Mouse (Mus musculus): ENCODE data around the gene Borcs5. TPM values are rescaled to one million over a fixed set of nuclear protein-coding genes. Genes with fewer than 3 reads are reported as not detected.
A peak's percentile ranks its signal among the peaks of the same experiment; 100 is the strongest.
"Not testable (repeated sequence)": the region's sequence is repeated elsewhere in the genome, so short reads cannot be mapped to it uniquely, and the experiment has no call there.

Borcs5 gene
- total and polyA plus RNA-seq, 2 experiments from 2014 or later = 19.2 to 27.9 TPM

DNA sequence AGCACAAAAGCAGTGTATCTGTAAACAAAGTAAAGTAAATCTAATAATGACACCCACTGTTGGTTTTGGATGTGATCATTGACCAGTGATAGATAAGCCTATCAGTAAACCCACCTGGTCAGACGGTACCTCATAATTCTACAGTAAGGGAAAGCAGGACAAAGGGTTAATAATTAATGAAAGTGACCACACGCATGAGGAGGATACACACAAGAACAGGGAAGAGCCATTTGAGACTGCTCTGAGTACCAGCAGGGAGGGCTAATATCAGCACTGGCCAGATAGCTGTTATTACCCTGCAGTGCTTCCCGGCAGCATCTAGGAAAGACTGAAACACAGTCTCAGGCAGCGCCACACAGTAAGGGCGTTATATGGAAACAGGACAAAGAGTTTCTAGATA is 25.3 kb downstream of the Borcs5 start:
- no peak for ATAC-seq (ENCODE audit: insufficient read depth, low read depth)
- Histone ChIP-seq H3K9me3 (replicated peaks; ENCODE audit: control insufficient read depth, low read length) (no peaks in the 10 kb centered on the region), H3K36me3 (replicated peaks; ENCODE audit: control insufficient read depth, insufficient read depth, low read length) (no peaks in the 10 kb centered on the region), H3K4me2 (ENCODE audit: low read depth, low read length) (no peak overlapping the region), H3K4me3 (ENCODE audit: low read depth, low read length) (no peak overlapping the region), H3K4me1 (ENCODE audit: control insufficient read depth, insufficient read depth) (peaks cover 7% of the 10 kb centered on the region; the same call in 1 of the 2 replicates), H3K9ac (replicated peaks; ENCODE audit: low read depth, low read length) (no peak overlapping the region), H3K27ac (ENCODE audit: low read depth) (no peak overlapping the region), H3K27me3 (ENCODE audit: control insufficient read depth, insufficient read depth, low read length) (no peaks in the 10 kb centered on the region)
- TF ChIP-seq CTCF (IDR thresholded peaks at IDR 0.05; ENCODE audit: low read depth) = no peak
- WGBS = 63% methylated on average over 5 of the region's 5 CpGs
- no peak for DNase-seq (ENCODE audit: low spot score)

DNA sequence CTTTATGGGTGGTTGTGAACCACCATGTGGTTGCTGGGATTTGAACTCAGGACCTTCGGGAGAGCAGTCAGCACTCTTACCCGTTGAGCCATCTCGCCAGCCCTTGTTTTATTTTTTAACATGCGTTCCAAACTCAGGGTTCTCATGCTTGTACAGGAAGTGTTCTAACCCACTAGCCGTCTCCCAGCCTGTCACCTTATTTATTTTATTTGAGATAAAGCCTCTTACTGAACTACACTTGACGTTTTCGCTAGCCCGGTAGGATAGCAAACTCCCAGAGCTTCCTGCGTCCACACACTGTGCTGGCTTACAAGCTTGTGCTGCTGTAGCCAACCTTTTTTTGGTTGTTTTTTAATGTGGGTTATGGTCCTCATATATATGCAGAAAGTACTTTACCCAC is 26.5 kb downstream of the Borcs5 start:
- no peak overlapping the region for H3K4me3 ChIP-seq (ENCODE audit: low read depth, low read length)
- ATAC-seq (ENCODE audit: insufficient read depth, low read depth) (no peak), DNase-seq (ENCODE audit: low spot score) (no peak)
- H3K4me1 ChIP-seq (ENCODE audit: control insufficient read depth, insufficient read depth) = peaks cover 10% of the 10 kb centered on the region
- no peak overlapping the region for H3K9ac ChIP-seq (replicated peaks; ENCODE audit: low read depth, low read length)
- no peaks in the 10 kb centered on the region for H3K36me3 ChIP-seq (replicated peaks; ENCODE audit: control insufficient read depth, insufficient read depth, low read length)
- H3K27ac ChIP-seq (ENCODE audit: low read depth) = no peak overlapping the region
- 65% methylated on average over 9 of the region's 9 CpGs for WGBS
- H3K27me3 ChIP-seq (ENCODE audit: control insufficient read depth, insufficient read depth, low read length) = no peaks in the 10 kb centered on the region
- no peaks in the 10 kb centered on the region for H3K9me3 ChIP-seq (replicated peaks; ENCODE audit: control insufficient read depth, low read length)
- H3K4me2 ChIP-seq (ENCODE audit: low read depth, low read length) = no peak overlapping the region
- no peak for TF ChIP-seq CTCF (IDR thresholded peaks at IDR 0.05; ENCODE audit: low read depth)
- no peak for TF ChIP-seq EP300 (IDR thresholded peaks at IDR 0.05; ENCODE audit: low read depth)

- Histone ChIP-seq H3K9ac (replicated peaks; ENCODE audit: low read depth, low read length) (no peak overlapping the region), H3K4me1 (ENCODE audit: control insufficient read depth, insufficient read depth) (peaks cover 25% of the 10 kb centered on the region), H3K27me3 (ENCODE audit: control insufficient read depth, insufficient read depth, low read length) (no peaks in the 10 kb centered on the region), H3K27ac (ENCODE audit: low read depth) (peak overlapping the region; percentile 2; the same call in 1 of the 2 replicates), H3K4me2 (ENCODE audit: low read depth, low read length) (no peak overlapping the region), H3K9me3 (replicated peaks; ENCODE audit: control insufficient read depth, low read length) (no peaks in the 10 kb centered on the region), H3K36me3 (replicated peaks; ENCODE audit: control insufficient read depth, insufficient read depth, low read length) (no peaks in the 10 kb centered on the region), H3K4me3 (ENCODE audit: low read depth, low read length) (no peak overlapping the region)
- no peak for DNase-seq (ENCODE audit: low spot score)
- TF ChIP-seq EP300 (IDR thresholded peaks at IDR 0.05; ENCODE audit: low read depth) (no peak), CTCF (IDR thresholded peaks at IDR 0.05; ENCODE audit: low read depth) (no peak)
- 80% methylated on average over 2 of the region's 2 CpGs for WGBS
- ATAC-seq (ENCODE audit: insufficient read depth, low read depth) = no peak
These were observed 29.2 kb downstream of the Borcs5 start for GRCm38 (mm10) chr6:134668519-134668918.

- 72% methylated on average over 6 of the region's 6 CpGs for WGBS
- H3K4me3 ChIP-seq (ENCODE audit: low read depth, low read length) = no peak overlapping the region
- H3K36me3 ChIP-seq (replicated peaks; ENCODE audit: control insufficient read depth, insufficient read depth, low read length) = no peaks in the 10 kb centered on the region
- no peak overlapping the region for H3K9ac ChIP-seq (replicated peaks; ENCODE audit: low read depth, low read length)
- ATAC-seq (ENCODE audit: insufficient read depth, low read depth) = no peak
- TF ChIP-seq CTCF (IDR thresholded peaks at IDR 0.05; ENCODE audit: low read depth) (no peak), EP300 (IDR thresholded peaks at IDR 0.05; ENCODE audit: low read depth) (no peak)
- H3K9me3 ChIP-seq (replicated peaks; ENCODE audit: control insufficient read depth, low read length) = no peaks in the 10 kb centered on the region
- DNase-seq (ENCODE audit: low spot score) = no peak
- H3K27ac ChIP-seq (ENCODE audit: low read depth) = peak overlapping the region; percentile 2; the same call in 1 of the 2 replicates
- H3K4me1 ChIP-seq (ENCODE audit: control insufficient read depth, insufficient read depth) = peaks cover 25% of the 10 kb centered on the region
- H3K27me3 ChIP-seq (ENCODE audit: control insufficient read depth, insufficient read depth, low read length) = no peaks in the 10 kb centered on the region
- H3K4me2 ChIP-seq (ENCODE audit: low read depth, low read length) = no peak overlapping the region
These were observed 30.0 kb downstream of the Borcs5 start for GRCm38 (mm10) chr6:134669179-134669865.

DNA sequence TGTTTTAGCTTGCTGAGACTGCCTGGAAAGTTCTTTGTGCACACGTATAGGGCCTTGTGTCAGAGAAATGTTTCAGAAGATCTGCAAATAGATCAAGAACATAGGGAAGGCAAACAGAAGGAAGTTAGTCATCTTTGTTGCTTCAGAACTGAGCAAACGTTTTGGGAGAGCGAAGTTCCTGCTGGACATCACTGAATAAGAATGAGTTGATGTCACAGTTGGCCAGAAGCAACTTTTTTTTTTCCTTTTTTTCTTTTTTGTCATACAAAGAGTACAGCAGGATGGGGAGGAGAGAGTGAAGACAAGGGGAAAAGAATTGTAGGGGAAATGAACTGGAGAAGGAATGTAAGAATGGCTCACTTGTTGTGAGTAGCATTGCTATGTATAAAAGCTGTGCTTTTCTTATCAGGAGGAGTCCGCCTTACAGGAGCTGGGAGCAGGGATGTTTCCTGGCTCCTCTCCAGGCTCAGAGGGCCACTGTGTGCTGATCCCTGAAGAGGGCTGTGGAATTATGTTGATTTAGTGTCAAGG is 31.6 kb downstream of the Borcs5 start:
- Histone ChIP-seq H3K27ac (ENCODE audit: low read depth) (peak overlapping the region; percentile 78), H3K27me3 (ENCODE audit: control insufficient read depth, insufficient read depth, low read length) (no peaks in the 10 kb centered on the region), H3K9ac (replicated peaks; ENCODE audit: low read depth, low read length) (no peak overlapping the region), H3K9me3 (replicated peaks; ENCODE audit: control insufficient read depth, low read length) (no peaks in the 10 kb centered on the region), H3K4me1 (ENCODE audit: control insufficient read depth, insufficient read depth) (peaks cover 25% of the 10 kb centered on the region), H3K4me2 (ENCODE audit: low read depth, low read length) (peak overlapping the region; percentile 14; the same call in 1 of the 2 replicates), H3K36me3 (replicated peaks; ENCODE audit: control insufficient read depth, insufficient read depth, low read length) (no peaks in the 10 kb centered on the region), H3K4me3 (ENCODE audit: low read depth, low read length) (no peak overlapping the region)
- ATAC-seq (ENCODE audit: insufficient read depth, low read depth) (peak; percentile 87), DNase-seq (ENCODE audit: low spot score) (peak; percentile 88)
- TF ChIP-seq EP300 (IDR thresholded peaks at IDR 0.05; ENCODE audit: low read depth) (no peak), CTCF (IDR thresholded peaks at IDR 0.05; ENCODE audit: low read depth) (no peak)
- 21% methylated on average over 4 of the region's 4 CpGs for WGBS

- H3K9ac ChIP-seq (replicated peaks; ENCODE audit: low read depth, low read length); ATAC-seq (ENCODE audit: insufficient read depth, low read depth); DNase-seq (ENCODE audit: low spot score); H3K4me2 ChIP-seq (ENCODE audit: low read depth, low read length); H3K4me3 ChIP-seq (ENCODE audit: low read depth, low read length); H3K9me3 ChIP-seq (replicated peaks; ENCODE audit: control insufficient read depth, low read length); H3K27me3 ChIP-seq (ENCODE audit: control insufficient read depth, insufficient read depth, low read length); H3K36me3 ChIP-seq (replicated peaks; ENCODE audit: control insufficient read depth, insufficient read depth, low read length); H3K27ac ChIP-seq (ENCODE audit: low read depth): not testable (repeated sequence)
- peaks cover 22% of the 10 kb centered on the region for H3K4me1 ChIP-seq (ENCODE audit: control insufficient read depth, insufficient read depth)
- WGBS = 84% methylated on average over 8 of the region's 8 CpGs
These were observed 34.4 kb downstream of the Borcs5 start for GRCm38 (mm10) chr6:134673712-134674111.
